Mouse (Mus musculus): ENCODE data around the gene Fbxl20.

GRCm38 (mm10) chr11:98187640-98188395, 37.6 kb upstream of the Fbxl20 start:
- TF ChIP-seq GATA1 (IDR thresholded peaks at IDR 0.05; ENCODE audit: low read length) (no peak), TAL1 (IDR thresholded peaks at IDR 0.05; ENCODE audit: low read length) (no peak)

Data from erythroblast, embryonic 14.5 days (primary cell).